Mouse (Mus musculus) cortical plate, adult 2 months (tissue): ENCODE data around the gene Spr.

Experiments used
- CTCF ChIP-seq: fragments of 200-500 bp; IDR thresholded peaks from 2 replicates; pipeline ENCODE4 v1.5.1; 2011; ENCODE audit warnings: mild to moderate bottlenecking, control low read depth, low read length; ENCODE audit not compliant: insufficient read depth; ENCODE audit errors: extremely low read depth
- POLR2A ChIP-seq: fragments of 200-500 bp; IDR thresholded peaks from 2 replicates; pipeline ENCODE4 v1.6.1; 2011; ENCODE audit warnings: mild to moderate bottlenecking, low read length, control low read depth; ENCODE audit not compliant: insufficient read depth; ENCODE audit errors: extremely low read depth

GRCm38 (mm10) chr6:85160201-85160923, 22.8 kb upstream of the Spr start:
- peak; percentile 82 for TF ChIP-seq CTCF
- TF ChIP-seq POLR2A: no peak
